Mouse (Mus musculus) CH12.LX (cell line): ENCODE measurements around the gene 9330161L09Rik. TPM values are rescaled to one million over a fixed set of nuclear protein-coding genes. Genes with fewer than 3 reads are reported as not detected.

ENCODE experiments used
- DNase-seq: peaks from one replicate; pipeline ENCODE4 v3.0.0-alpha.2; 2013; ENCODE audit errors: extremely low read depth
- H3K27ac ChIP-seq: 2 replicates; pipeline ENCODE4 v1.5.1; 2012; ENCODE audit warnings: low read depth, mild to moderate bottlenecking, control low read depth, moderate library complexity; ENCODE audit not compliant: insufficient read depth
- H3K27me3 ChIP-seq: replicated peaks from 2 replicates; pipeline ENCODE3; 2012; ENCODE audit warnings: inconsistent platforms
- H3K36me3 ChIP-seq, 2 experiments: replicated peaks in 1 of 2; 2 replicates each; pipeline versions ENCODE3 to v1.6.1; 2012; ENCODE audit warnings: inconsistent platforms in 1 of 2, low read length in 1 of 2, mild to moderate bottlenecking in 1 of 2, mixed read lengths in 1 of 2, moderate library complexity in 1 of 2; ENCODE audit not compliant: control insufficient read depth in 1 of 2, insufficient read depth in 1 of 2
- H3K4me1 ChIP-seq, 2 experiments: 2 replicates each; pipeline ENCODE4 v1.6.1; 2012; ENCODE audit warnings: inconsistent platforms in 1 of 2, moderate library complexity in 1 of 2; ENCODE audit not compliant: insufficient read depth in 2 of 2, control insufficient read depth in 1 of 2
- H3K4me2 ChIP-seq: 2 replicates; pipeline ENCODE4 v1.6.1; 2012; ENCODE audit warnings: low read depth, mild to moderate bottlenecking, control low read depth; ENCODE audit not compliant: poor library complexity, insufficient read depth, severe bottlenecking
- H3K4me3 ChIP-seq, 3 experiments: fragments of 150-350 bp in 1 of 3; sonication (generic) in 1 of 3; replicated peaks in 1 of 3; 2 replicates each; pipeline versions ENCODE3 to v1.5.1; 2011 to 2012; ENCODE audit warnings: low read depth in 2 of 3, low read length in 2 of 3, mild to moderate bottlenecking in 2 of 3, moderate library complexity in 2 of 3, control low read depth in 1 of 3, improper control_type of control experiment in 1 of 3, inconsistent platforms in 1 of 3, mixed read lengths in 1 of 3; ENCODE audit not compliant: poor library complexity in 1 of 3
- H3K79me2 ChIP-seq: replicated peaks from 2 replicates; pipeline ENCODE4 v1.6.1; 2012; ENCODE audit warnings: mild to moderate bottlenecking, moderate library complexity; ENCODE audit not compliant: control insufficient read depth, poor library complexity, insufficient read depth, severe bottlenecking; ENCODE audit errors: extremely low read depth
- H3K9ac ChIP-seq: 2 replicates; pipeline ENCODE4 v1.6.1; 2012; ENCODE audit warnings: low read depth, mild to moderate bottlenecking, control low read depth, moderate library complexity; ENCODE audit not compliant: insufficient read depth
- H3K9me3 ChIP-seq: replicated peaks from 2 replicates; pipeline ENCODE3; 2012; ENCODE audit warnings: low read length, inconsistent platforms, mixed read lengths
- BHLHE40 ChIP-seq: IDR thresholded peaks from 2 replicates; pipeline ENCODE4 v1.6.1; 2011; ENCODE audit warnings: mild to moderate bottlenecking, low read depth, low read length, improper control_type of control experiment
- CHD1 ChIP-seq: IDR thresholded peaks from 2 replicates; pipeline ENCODE4 v1.6.1; 2012; ENCODE audit warnings: low read depth, low read length, improper control_type of control experiment, inconsistent platforms
- CTCF ChIP-seq, 2 experiments: IDR thresholded peaks in 1 of 2; conservative IDR thresholded peaks in 1 of 2; 2 replicates each; pipeline ENCODE4 v1.5.1; 2011 to 2012; ENCODE audit warnings: low read depth in 2 of 2, low read length in 2 of 2, improper control_type of control experiment in 1 of 2, inconsistent platforms in 1 of 2, mild to moderate bottlenecking in 1 of 2, moderate library complexity in 1 of 2
- ETS1 ChIP-seq: conservative IDR thresholded peaks from 2 replicates; pipeline ENCODE4 v1.6.1; 2012; ENCODE audit warnings: low read depth, mild to moderate bottlenecking, inconsistent platforms, low read length, improper control_type of control experiment, moderate library complexity
- GABPA ChIP-seq: IDR thresholded peaks from 2 replicates; pipeline ENCODE4 v1.6.1; 2012; ENCODE audit warnings: low read depth, low read length, improper control_type of control experiment, inconsistent platforms; ENCODE audit not compliant: insufficient replicate concordance
- HCFC1 ChIP-seq: IDR thresholded peaks from 2 replicates; pipeline ENCODE4 v1.6.1; 2012; ENCODE audit warnings: low read depth, mild to moderate bottlenecking, inconsistent platforms, low read length, improper control_type of control experiment
- JUND ChIP-seq: conservative IDR thresholded peaks from 2 replicates; pipeline ENCODE4 v1.6.1; 2011; ENCODE audit warnings: low read depth, low read length, improper control_type of control experiment
- MAZ ChIP-seq: IDR thresholded peaks from 2 replicates; pipeline ENCODE4 v1.6.1; 2012; ENCODE audit warnings: low read depth, mild to moderate bottlenecking, inconsistent platforms, low read length, improper control_type of control experiment, moderate library complexity
- MEF2A ChIP-seq: IDR thresholded peaks from 2 replicates; pipeline ENCODE4 v1.6.1; 2014; ENCODE audit warnings: low read depth, mild to moderate bottlenecking, inconsistent platforms, low read length, improper control_type of control experiment, borderline replicate concordance
- POLR2A ChIP-seq: IDR thresholded peaks from 2 replicates; pipeline ENCODE4 v1.6.1; 2011; ENCODE audit warnings: low read depth, mild to moderate bottlenecking, improper control_type of control experiment, low read length
- RAD21 ChIP-seq: IDR thresholded peaks from 2 replicates; pipeline ENCODE4 v1.6.1; 2011; ENCODE audit warnings: low read depth, mild to moderate bottlenecking, low read length, improper control_type of control experiment, moderate library complexity
- RCOR1 ChIP-seq: conservative IDR thresholded peaks from 2 replicates; pipeline ENCODE4 v1.6.1; 2012; ENCODE audit warnings: low read depth, mild to moderate bottlenecking, inconsistent platforms, low read length, improper control_type of control experiment
- SMC3 ChIP-seq: IDR thresholded peaks from 2 replicates; pipeline ENCODE4 v1.6.1; 2011; ENCODE audit warnings: low read depth, low read length, improper control_type of control experiment
- TBP ChIP-seq: conservative IDR thresholded peaks from 2 replicates; pipeline ENCODE4 v1.6.1; 2011; ENCODE audit warnings: low read depth, low read length, improper control_type of control experiment
- UBTF ChIP-seq: IDR thresholded peaks from 2 replicates; pipeline ENCODE4 v1.6.1; 2012; ENCODE audit warnings: low read depth, mild to moderate bottlenecking, inconsistent platforms, low read length, improper control_type of control experiment, moderate library complexity
- ZC3H11A ChIP-seq: IDR thresholded peaks from 2 replicates; pipeline ENCODE4 v1.6.1; 2012; ENCODE audit warnings: low read depth, mild to moderate bottlenecking, inconsistent platforms, low read length, improper control_type of control experiment
- ZNF384 ChIP-seq: IDR thresholded peaks from 2 replicates; pipeline ENCODE4 v1.6.1; 2012; ENCODE audit warnings: low read depth, low read length, improper control_type of control experiment, inconsistent platforms
- dilution Hi-C: fragments of 300-500 bp; cut with MboI; formaldehyde crosslinking; loops from 2 replicates; pipeline ENCODE4 v1.14.3; 2020; ENCODE audit warnings: low sequenced_read_pairs; ENCODE audit not compliant: extremely low pct_unique_long_range_greater_than_20kb, extremely low pct_ligation_motif_present
- in situ Hi-C: fragments of 300-500 bp; cut with MboI; formaldehyde crosslinking; loops from 3 replicates; pipeline ENCODE4 v1.14.3; 2019; ENCODE audit warnings: low sequenced_read_pairs, low pct_ligation_motif_present, low pct_unique_long_range_greater_than_20kb, mixed read lengths
- polyA plus RNA-seq: library from polyadenylated mRNA; unstranded; fragments of >175 nt; gene quantifications from 2 replicates; pipeline ENCODE4 v1.2.1, GENCODE M21; 2012; ENCODE audit warnings: low read depth; ENCODE audit not compliant: insufficient read length
- total RNA-seq, 2 experiments: library from RNA; depleted of rRNA; stranded (reverse); fragments of 300-350 nt in 1 of 2; fragments of >200 nt in 1 of 2; gene quantifications; 2 replicates each; pipeline ENCODE4 v1.2.3; 2012 to 2014

Gene 9330161L09Rik
- total and polyA plus RNA-seq, 3 experiments: 0.24 to 0.54 (median 0.34) TPM

DNA sequence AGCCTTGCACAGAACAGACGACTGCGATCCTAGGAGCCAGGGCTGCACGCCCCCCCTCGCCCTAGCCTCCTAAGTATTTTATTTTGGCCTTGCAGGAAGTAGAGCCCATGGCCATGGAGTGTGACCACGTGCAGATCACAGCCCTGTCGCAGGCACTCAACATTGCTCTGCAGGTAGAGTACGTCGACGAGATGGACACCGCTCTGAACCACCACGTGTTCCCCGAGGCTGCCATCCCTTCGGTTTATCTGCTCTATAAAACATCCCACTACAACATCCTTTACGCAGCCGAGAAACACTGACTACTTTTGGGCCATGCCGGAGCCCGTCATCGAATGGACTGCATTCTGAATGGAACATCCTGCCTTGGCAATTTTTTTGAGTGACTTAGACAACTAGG is 3.5 kb downstream of the 9330161L09Rik start:
- dilution Hi-C loops: no loop called here
- no peaks in the 10 kb centered on the region for H3K27me3 ChIP-seq
- no peak for DNase-seq
- H3K9ac ChIP-seq: no peak overlapping the region
- no peaks in the 10 kb centered on the region for H3K9me3 ChIP-seq
- no peak for TF ChIP-seq MEF2A
- TF ChIP-seq POLR2A: 0 out of 2 replicates have a peak, but pooled peaks have one; percentile 5
- no peak overlapping the region for H3K27ac ChIP-seq
- H3K4me1 ChIP-seq: no peaks in the 10 kb centered on the region
- H3K4me2 ChIP-seq: no peak overlapping the region
- H3K79me2 ChIP-seq: no peaks in the 10 kb centered on the region
- no peak overlapping the region for H3K4me3 ChIP-seq
- peaks cover 71 to 97% of the 10 kb centered on the region in 2 experiments for H3K36me3 ChIP-seq
- in situ Hi-C loops: no loop called here

DNA sequence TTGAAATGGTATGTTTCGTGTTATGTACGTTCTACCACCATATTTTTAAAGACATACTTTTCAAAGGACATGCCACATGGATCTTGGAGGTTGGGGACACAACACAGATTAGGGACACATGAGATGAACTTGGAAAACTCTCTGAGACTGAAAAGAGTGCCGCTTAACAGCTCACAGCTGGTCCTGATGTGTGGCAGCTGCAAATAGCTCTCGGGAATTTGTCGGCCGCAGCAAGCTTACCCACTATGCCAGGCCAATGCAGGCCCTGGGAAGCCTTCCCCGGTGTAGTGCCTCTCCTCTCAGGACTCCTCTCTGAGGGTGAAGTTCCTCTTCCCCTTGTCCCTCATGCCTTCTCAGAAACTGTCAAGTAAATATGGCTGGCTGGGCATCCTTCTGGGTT is 10.9 kb downstream of the 9330161L09Rik start:
- dilution Hi-C loops (no loop called here), in situ Hi-C loops (no loop called here)
- H3K27me3 ChIP-seq: no peaks in the 10 kb centered on the region
- H3K27ac ChIP-seq: no peak overlapping the region
- peaks cover 8 to 50% of the 10 kb centered on the region in 2 experiments for H3K36me3 ChIP-seq
- H3K79me2 ChIP-seq: no peaks in the 10 kb centered on the region; the same call in 1 of the 2 replicates
- no peak overlapping the region for H3K9ac ChIP-seq
- no peak overlapping the region for H3K4me3 ChIP-seq
- TF ChIP-seq RAD21 (no peak), TBP (no peak)
- H3K9me3 ChIP-seq: no peaks in the 10 kb centered on the region
- DNase-seq: no peak
- H3K4me1 ChIP-seq: peaks cover 0 to 28% of the 10 kb centered on the region in 2 experiments; a peak in 2 of 4 replicates
- no peak overlapping the region for H3K4me2 ChIP-seq

DNA sequence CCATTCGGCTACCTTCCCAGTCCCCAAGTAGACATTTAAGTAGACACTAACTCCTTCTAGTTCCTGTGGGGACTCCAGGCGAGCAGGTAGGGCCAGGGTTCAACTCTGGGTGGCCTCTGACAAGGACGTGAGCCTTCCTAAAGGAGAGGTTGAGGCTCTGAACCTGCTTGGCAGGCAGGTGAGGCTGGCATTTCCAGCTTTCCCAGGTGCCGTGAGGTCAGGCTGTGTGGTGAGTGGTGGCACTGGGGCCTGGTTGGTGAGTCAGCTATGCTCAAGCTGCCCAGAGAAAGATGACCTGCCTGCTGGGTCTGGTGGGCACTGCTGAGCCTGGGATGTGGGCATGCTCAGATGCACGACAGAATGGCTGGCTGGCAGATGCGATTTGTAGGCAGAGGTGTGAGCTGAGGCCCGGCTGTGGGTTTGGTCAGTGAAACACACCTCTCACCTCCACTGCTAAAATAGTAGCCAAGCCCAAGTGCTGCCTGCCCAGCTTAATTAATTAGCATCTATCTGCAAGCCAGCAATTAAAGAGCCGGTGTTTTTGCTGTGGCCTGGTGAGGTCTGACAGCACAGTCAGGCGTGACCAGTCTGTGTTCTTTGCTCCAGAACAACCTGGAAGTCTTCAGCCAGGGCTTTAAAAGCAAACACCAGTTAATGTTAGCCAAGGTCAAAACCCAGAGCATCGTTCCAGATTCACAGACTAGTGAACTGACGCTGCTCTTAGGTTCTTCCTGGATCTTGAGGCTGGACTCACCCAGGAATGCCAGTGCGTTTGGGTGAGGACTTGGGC is 11.9 kb downstream of the 9330161L09Rik start:
- H3K27ac ChIP-seq: no peak overlapping the region
- no peak overlapping the region for H3K4me2 ChIP-seq
- dilution Hi-C loops (no loop called here), in situ Hi-C loops (no loop called here)
- H3K4me3 ChIP-seq: no peak overlapping the region
- no peaks in the 10 kb centered on the region for H3K9me3 ChIP-seq
- H3K27me3 ChIP-seq: no peaks in the 10 kb centered on the region
- no peak for DNase-seq
- H3K36me3 ChIP-seq: peaks cover 4 to 43% of the 10 kb centered on the region in 2 experiments
- no peaks in the 10 kb centered on the region; the same call in 1 of the 2 replicates for H3K79me2 ChIP-seq
- H3K9ac ChIP-seq: no peak overlapping the region
- TF ChIP-seq BHLHE40: no peak
- TF ChIP-seq MEF2A: no peak
- TF ChIP-seq HCFC1: no peak
- TF ChIP-seq SMC3: no peak
- no peak for TF ChIP-seq RCOR1
- no peak for TF ChIP-seq MAZ
- no peak for TF ChIP-seq ETS1
- TF ChIP-seq RAD21: no peak
- no peak for TF ChIP-seq CTCF (conservative IDR thresholded peaks at IDR 0.05 in 1 of 2, IDR thresholded peaks at IDR 0.05 in 1 of 2; ENCODE audit: low read depth in 2 of 2, low read length in 2 of 2)
- TF ChIP-seq ZC3H11A: no peak
- no peak for TF ChIP-seq ZNF384
- TF ChIP-seq CHD1: no peak
- no peak for TF ChIP-seq GABPA
- TF ChIP-seq JUND: no peak
- no peak for TF ChIP-seq UBTF
- TF ChIP-seq, all 38 proteins: peak for 0
- peaks cover 0 to 28% of the 10 kb centered on the region in 2 experiments; a peak in 2 of 4 replicates for H3K4me1 ChIP-seq
